Mouse (Mus musculus): ENCODE results near the gene Pms2.
A peak's percentile ranks its signal among the peaks of the same experiment; 100 is the strongest.

Gene Pms2

GRCm38 (mm10) chr5:143909417-143910400, at the start of gene Pms2, which contains the start of gene Aimp2:
Gene Pms2 (plus strand): TSS chr5:143909964.
Gene Aimp2 (minus strand): TSS chr5:143909847.
- peak; percentile 97 for DNase-seq

GRCm38 (mm10) chr5:143871547-143872169, 38.1 kb upstream of the Pms2 start:
- no peak for DNase-seq

- no peak for DNase-seq
Measured at GRCm38 (mm10) chr5:143874571-143874970, 35.2 kb upstream of the Pms2 start.

- no peak for DNase-seq
Measured at GRCm38 (mm10) chr5:143885274-143885673, 24.5 kb upstream of the Pms2 start.

GRCm38 (mm10) chr5:143890741-143891140, 19.0 kb upstream of the Pms2 start:
- no peak for DNase-seq

GRCm38 (mm10) chr5:143892255-143892886, 17.4 kb upstream of the Pms2 start:
- DNase-seq: no peak

GRCm38 (mm10) chr5:143893396-143893795, 16.4 kb upstream of the Pms2 start:
- no peak for DNase-seq

GRCm38 (mm10) chr5:143897635-143898330, 12.0 kb upstream of the Pms2 start, which contains the start of gene Ankrd61:
Gene Ankrd61 (minus strand): TSS chr5:143897685.
- no peak for DNase-seq

- peak; percentile 44 to 60 for DNase-seq
Measured at GRCm38 (mm10) chr5:143902111-143902510, 7.7 kb upstream of the Pms2 start.

- DNase-seq: no peak
Measured at GRCm38 (mm10) chr5:143903813-143904212, 6.0 kb upstream of the Pms2 start.

- DNase-seq: no peak
Measured at GRCm38 (mm10) chr5:143906429-143906828, 3.3 kb upstream of the Pms2 start.

GRCm38 (mm10) chr5:143908926-143909325, 838 bp upstream of the Pms2 start:
- DNase-seq: no peak

- peak; percentile 50 to 67 for DNase-seq
Measured at GRCm38 (mm10) chr5:143916221-143916620, 6.5 kb downstream of the Pms2 start.

GRCm38 (mm10) chr5:143917418-143917817, 7.7 kb downstream of the Pms2 start:
- peak; percentile 55 to 59 for DNase-seq

- no peak for DNase-seq
Measured at GRCm38 (mm10) chr5:143918120-143918519, 8.4 kb downstream of the Pms2 start.

GRCm38 (mm10) chr5:143924781-143925452, 15.2 kb downstream of the Pms2 start:
- DNase-seq: no peak

- DNase-seq: no peak
Measured at GRCm38 (mm10) chr5:143927875-143928274, 18.1 kb downstream of the Pms2 start, which contains the start of gene Gm42421. Gene Gm42421 (plus strand): TSS chr5:143928175.

GRCm38 (mm10) chr5:143929291-143929690, 19.5 kb downstream of the Pms2 start:
- no peak for DNase-seq

GRCm38 (mm10) chr5:143930656-143931055, 20.9 kb downstream of the Pms2 start:
- DNase-seq: no peak

GRCm38 (mm10) chr5:143931863-143932580, 22.3 kb downstream of the Pms2 start:
- DNase-seq: no peak

GRCm38 (mm10) chr5:143932831-143933230, 23.1 kb downstream of the Pms2 start, which contains the start of gene Rsph10b:
Gene Rsph10b (plus strand): TSS chr5:143933035.
- peak; percentile 21 to 22 for DNase-seq

Data from cerebellum, postnatal 10 days (tissue).